Mouse (Mus musculus) thymus, postnatal 10 days (tissue): ENCODE measurements at regions not wholly inside any gene's neighbourhood (a gene's known extent, or its start where the extent isn't known, plus 50 kb on each side); places are given as distances from the start of the nearest gene placed in this dataset.
A peak's percentile ranks its signal among the peaks of the same experiment; 100 is the strongest.

Experiments
- DNase-seq, 2 experiments: peaks; one replicate each; pipeline ENCODE4 v3.0.0; 2021; ENCODE audit warnings: low spot score in 2 of 2

- no peak for DNase-seq
These were observed 106.4 kb downstream of the Vapb start for GRCm38 (mm10) chr2:173843671-173844070.

GRCm38 (mm10) chr2:173844524-173844923, 107.2 kb downstream of the Vapb start:
- no peak for DNase-seq

- DNase-seq: peak in 1 of 2 experiments; percentile 0
These were observed 108.1 kb downstream of the Vapb start for GRCm38 (mm10) chr2:173845155-173846029.

GRCm38 (mm10) chr2:173851054-173851453, 113.7 kb downstream of the Vapb start:
- no peak for DNase-seq

GRCm38 (mm10) chr2:173854172-173854723, 116.9 kb downstream of the Vapb start:
- DNase-seq: no peak

- DNase-seq: peak; percentile 67 to 77
These were observed 117.5 kb downstream of the Vapb start for GRCm38 (mm10) chr2:173854846-173855245.

GRCm38 (mm10) chr2:173855296-173855695, 118.0 kb downstream of the Vapb start:
- DNase-seq: peak; percentile 32 to 65

GRCm38 (mm10) chr2:173857006-173857405, 119.7 kb downstream of the Vapb start:
- DNase-seq: peak; percentile 15 to 30

GRCm38 (mm10) chr2:173873048-173873447, 135.7 kb downstream of the Vapb start:
- DNase-seq: no peak
